Comparison of ENCODE assay signal across 30 mouse cellular contexts in the genomic region with DNA sequence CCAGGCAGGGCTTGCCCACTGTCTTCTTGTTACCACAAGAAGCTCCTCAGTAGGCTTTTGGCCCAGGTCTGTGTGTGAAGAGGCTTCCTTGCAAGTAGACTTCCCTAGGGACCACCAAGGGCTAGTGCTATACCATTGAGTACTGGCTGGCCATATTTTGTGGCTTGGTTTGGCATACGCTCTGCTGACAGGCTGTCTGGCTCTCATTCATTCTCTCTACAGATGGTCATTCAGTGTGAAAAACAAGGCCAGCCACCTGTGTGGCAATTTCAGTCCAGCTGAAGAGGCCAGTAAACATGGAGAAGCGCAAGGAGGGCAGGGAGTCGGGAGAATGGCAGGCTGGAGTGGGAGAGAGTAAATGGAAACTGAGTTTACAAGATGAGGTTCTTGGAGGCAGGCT. TPM values are rescaled to one million over a fixed set of nuclear protein-coding genes. Genes with fewer than 3 reads are reported as not detected.
DNase-seq lines count a peak whose midpoint lies in the region; ATAC-seq lines count a peak whose summit lies in the region.
"Had no signal": no experiment of that assay in that cellular context is flagged by ENCODE, and none has a peak within 500 bp of the region (broad histone marks: within the 10 kb centered on the region; RNA-seq: fewer than 3 reads in every experiment).

No protein-coding gene starts in this region.

- no peak for ATAC-seq in midbrain, embryonic 14.5 days (ENCODE audit: low FRiP score, low TSS enrichment)
- ATAC-seq in activated CD4-positive, CD25-positive, alpha-beta regulatory T cell, adult 4 months: no peak
- no peak for ATAC-seq in intestine, embryonic 16.5 days
- ATAC-seq: forebrain, postnatal 0 days; intestine, embryonic 15.5 days; midbrain, embryonic 16.5 days had no signal

- H3K4me2 ChIP-seq in midbrain, embryonic 14.5 days (ENCODE audit: low read length): no peak overlapping the region
- H3K4me2 ChIP-seq in intestine, embryonic 16.5 days (ENCODE audit: low read depth, low read length): no peak overlapping the region
- H3K4me2 ChIP-seq: embryonic facial prominence, embryonic 15.5 days; heart, embryonic 13.5 days; hindbrain, embryonic 14.5 days; intestine, embryonic 15.5 days; liver, embryonic 15.5 days; lung, embryonic 15.5 days; stomach, embryonic 15.5 days had no signal

- 0 out of 2 replicates have a peak overlapping the region, but pooled peaks have one; percentile 5 for H3K27ac ChIP-seq in midbrain, embryonic 10.5 days (replicated peaks)
- no peak overlapping the region for H3K27ac ChIP-seq in midbrain, embryonic 14.5 days (replicated peaks; ENCODE audit: low read depth, low read length)
- no peak overlapping the region for H3K27ac ChIP-seq in intestine, embryonic 16.5 days (ENCODE audit: low read length)
- H3K27ac ChIP-seq: embryonic facial prominence, embryonic 15.5 days; heart, adult 2 months; heart, embryonic 13.5 days; hindbrain, embryonic 14.5 days; intestine, embryonic 15.5 days; liver, embryonic 15.5 days; lung, embryonic 15.5 days; stomach, embryonic 15.5 days had no signal

- H3K36me3 ChIP-seq in midbrain, embryonic 10.5 days: peaks cover 39% of the 10 kb centered on the region
- H3K36me3 ChIP-seq in midbrain, embryonic 14.5 days (ENCODE audit: control insufficient read depth, insufficient read depth, low read length): peaks cover 22% of the 10 kb centered on the region
- H3K36me3 ChIP-seq in intestine, embryonic 16.5 days (ENCODE audit: control insufficient read depth, insufficient read depth, low read length): no peaks in the 10 kb centered on the region
- H3K36me3 ChIP-seq: liver, embryonic 15.5 days; stomach, embryonic 15.5 days had no signal

- no peak overlapping the region for H3K9ac ChIP-seq in midbrain, embryonic 14.5 days (replicated peaks; ENCODE audit: low read length)
- no peak overlapping the region for H3K9ac ChIP-seq in intestine, embryonic 16.5 days (ENCODE audit: low read depth, low read length)
- H3K9ac ChIP-seq: embryonic facial prominence, embryonic 15.5 days; forebrain, postnatal 0 days; heart, embryonic 13.5 days; hindbrain, embryonic 14.5 days; intestine, embryonic 15.5 days; liver, embryonic 15.5 days; lung, embryonic 15.5 days; stomach, embryonic 15.5 days had no signal

- H3K4me1 ChIP-seq in midbrain, embryonic 10.5 days: peaks cover 32% of the 10 kb centered on the region
- peaks cover 31% of the 10 kb centered on the region for H3K4me1 ChIP-seq in midbrain, embryonic 14.5 days (ENCODE audit: control insufficient read depth, insufficient read depth, low read length)
- H3K4me1 ChIP-seq in intestine, embryonic 16.5 days (ENCODE audit: control insufficient read depth, insufficient read depth, low read length): peaks cover 16% of the 10 kb centered on the region
- H3K4me1 ChIP-seq: liver, embryonic 15.5 days; megakaryocyte, embryonic 14.5 days had no signal

- no peak for DNase-seq in midbrain, embryonic 10.5 days (ENCODE audit: low spot score)
- no peak for DNase-seq in midbrain, embryonic 14.5 days
- peak; percentile 92 for DNase-seq in cerebellum, adult 11-12 months
- DNase-seq in cerebellum, adult 9-11 months: peak; percentile 95
- DNase-seq in heart, postnatal 4 days: no peak
- DNase-seq: adrenal gland, postnatal 10 days; forebrain, postnatal 0 days; gastrocnemius, postnatal 36 days; heart, adult 2 months; heart, postnatal 14 days; kidney, adult 9 months; kidney, postnatal 36 days; layer of hippocampus, postnatal 36 days; lung, postnatal 36 days; right cerebral cortex, adult 18-20 months; thymus, postnatal 25 days had no signal

- no peaks in the 10 kb centered on the region for H3K9me3 ChIP-seq in midbrain, embryonic 10.5 days (replicated peaks)
- no peaks in the 10 kb centered on the region for H3K9me3 ChIP-seq in midbrain, embryonic 14.5 days (ENCODE audit: control insufficient read depth, low read length)
- no peaks in the 10 kb centered on the region for H3K9me3 ChIP-seq in intestine, embryonic 16.5 days (ENCODE audit: control insufficient read depth, low read length)
- H3K9me3 ChIP-seq: embryonic facial prominence, embryonic 15.5 days; heart, embryonic 13.5 days; intestine, embryonic 15.5 days; liver, embryonic 15.5 days; lung, embryonic 15.5 days; megakaryocyte, embryonic 14.5 days; stomach, embryonic 15.5 days had no signal

- H3K4me3 ChIP-seq in midbrain, embryonic 10.5 days: no peak overlapping the region
- H3K4me3 ChIP-seq in midbrain, embryonic 14.5 days (replicated peaks; ENCODE audit: low read depth, low read length): no peak overlapping the region
- H3K4me3 ChIP-seq in intestine, embryonic 16.5 days (ENCODE audit: low read length): no peak overlapping the region
- H3K4me3 ChIP-seq: embryonic facial prominence, embryonic 15.5 days; heart, adult 2 months; heart, embryonic 13.5 days; intestine, embryonic 15.5 days; liver, embryonic 15.5 days; lung, embryonic 15.5 days; megakaryocyte, embryonic 14.5 days; stomach, embryonic 15.5 days had no signal

- WGBS in midbrain, embryonic 10.5 days: 94% methylated on average over 3 of the region's 3 CpGs
- 94% methylated on average over 3 of the region's 3 CpGs for WGBS in midbrain, embryonic 14.5 days
- 84% methylated on average over 3 of the region's 3 CpGs for WGBS in intestine, embryonic 16.5 days

- H3K27me3 ChIP-seq in midbrain, embryonic 10.5 days (ENCODE audit: low read depth, poor library complexity, severe bottlenecking): no peaks in the 10 kb centered on the region
- no peaks in the 10 kb centered on the region for H3K27me3 ChIP-seq in midbrain, embryonic 14.5 days (ENCODE audit: control insufficient read depth, insufficient read depth, low read length)
- H3K27me3 ChIP-seq in intestine, embryonic 16.5 days (replicated peaks; ENCODE audit: control insufficient read depth, insufficient read depth, low read length): no peaks in the 10 kb centered on the region
- H3K27me3 ChIP-seq: embryonic facial prominence, embryonic 15.5 days; heart, embryonic 13.5 days; intestine, embryonic 15.5 days; liver, embryonic 15.5 days; lung, embryonic 15.5 days; stomach, embryonic 15.5 days had no signal

RNA-seq across cellular contexts. Expression of a gene that starts 58.4 kb away (rescaled TPM):
- polyA plus RNA-seq in midbrain, embryonic 10.5 days (2016; fragmentation: Nextera tagmentation; extraction: Ambion mirVana): not detected in 2 replicates
- polyA plus RNA-seq in midbrain, embryonic 14.5 days (2014; fragmentation: Nextera tagmentation; extraction: Ambion mirVana): not detected in 2 replicates
- polyA plus RNA-seq in activated CD4-positive, CD25-positive, alpha-beta regulatory T cell, adult 4 months (2017; shearing (Covaris generic)): 1 to 10 TPM; 2.2 to 4.2 TPM
- 0.05 TPM in 1 of 2 replicates, not detected in the other for polyA plus RNA-seq in intestine, embryonic 16.5 days (2015; fragmentation: Nextera tagmentation; extraction: Ambion mirVana)
- under 1 TPM; 0.16 to 0.24 TPM for total RNA-seq in heart, postnatal 4 days (2021)
- total RNA-seq: gastrocnemius, postnatal 36 days; heart, adult 2 months had no signal
- polyA plus RNA-seq: brain, embryonic 14.5 days; C2C12; embryonic facial prominence, embryonic 15.5 days; hindbrain, embryonic 14.5 days; liver, embryonic 15.5 days; lung, embryonic 15.5 days; midbrain, embryonic 16.5 days; neural tube, embryonic 14.5 days had no signal

Comparison
In these comparisons a context has a peak if more than half of its experiments do, and no peak if none do; other contexts are left out.
1. DNase-seq: peak in cerebellum, adult 11-12 months (single experiment) and cerebellum, adult 9-11 months (single experiment); none in midbrain, embryonic 10.5 days (single experiment), midbrain, embryonic 14.5 days (single experiment) and heart, postnatal 4 days (single experiment).